Mouse (Mus musculus): Measurements from ENCODE around the gene Lsm3.

Gene Lsm3

GRCm38 (mm10) chr6:91551671-91552070, 35.9 kb downstream of the Lsm3 start:
- in situ Hi-C loops (cut with MboI, MseI): no loop called here

- in situ Hi-C loops (cut with MboI, MseI): no loop called here
These were observed 37.0 kb downstream of the Lsm3 start for GRCm38 (mm10) chr6:91552693-91553092.

GRCm38 (mm10) chr6:91558565-91558964, 42.8 kb downstream of the Lsm3 start:
- in situ Hi-C loops (cut with MboI, MseI): no loop called here

GRCm38 (mm10) chr6:91559371-91559770, 43.6 kb downstream of the Lsm3 start:
- in situ Hi-C loops (cut with MboI, MseI): no loop called here

GRCm38 (mm10) chr6:91560186-91560585, 44.5 kb downstream of the Lsm3 start:
- in situ Hi-C loops (cut with MboI, MseI): loop anchor here (10.0 kb wide), 1 partner anchor 205 kb away; no protein-coding TSS in a partner anchor

GRCm38 (mm10) chr6:91563031-91563430, 47.3 kb downstream of the Lsm3 start:
- in situ Hi-C loops (cut with MboI, MseI): loop anchor here (10.0 kb wide), 1 partner anchor 208 kb away; no protein-coding TSS in a partner anchor

- in situ Hi-C loops (cut with MboI, MseI): loop anchor here (10.0 kb wide), 1 partner anchor 212 kb away; no protein-coding TSS in a partner anchor
These were observed 50.7 kb downstream of the Lsm3 start for GRCm38 (mm10) chr6:91566407-91566806.

Data from T-helper 2 cell (primary cell).